Comparison of ENCODE assay signal across 26 mouse cellular contexts in genomic region chr2:108160865-108161264, GRCm38 (mm10).
"Had no signal": no experiment of that assay in that cellular context is flagged by ENCODE, and none has a peak within 500 bp of the region (broad histone marks: within the 10 kb centered on the region; RNA-seq: fewer than 3 reads in every experiment).

No protein-coding gene starts in this region.

- DNase-seq: gastrocnemius, adult 2 months; gastrocnemius, postnatal 10 days; gastrocnemius, postnatal 25 days; heart, adult 18-20 months; heart, postnatal 10 days; heart, postnatal 4 days; kidney, adult 11 months; kidney, adult 2 months; kidney, postnatal 10 days; kidney, postnatal 25 days; kidney, postnatal 4 days; liver; liver, embryonic 13.5 days had no signal

- H3K4me1 ChIP-seq: heart, embryonic 10.5 days; heart, embryonic 12.5 days; hindbrain, embryonic 10.5 days; hindbrain, embryonic 12.5 days; hindbrain, embryonic 15.5 days; limb, embryonic 10.5 days; limb, embryonic 12.5 days; liver, embryonic 13.5 days; liver, embryonic 15.5 days had no signal

- H3K27ac ChIP-seq: gastrocnemius, adult 2 months; heart, embryonic 10.5 days; hindbrain, embryonic 10.5 days; hindbrain, embryonic 12.5 days; hindbrain, embryonic 15.5 days; hindbrain, postnatal 0 days; layer of hippocampus, adult 2 months; left cerebral cortex, adult 2 months; limb, embryonic 10.5 days; limb, embryonic 12.5 days; liver, embryonic 13.5 days; liver, embryonic 15.5 days had no signal

- H3K9ac ChIP-seq: heart, embryonic 12.5 days; hindbrain, embryonic 12.5 days; hindbrain, embryonic 15.5 days; limb, embryonic 12.5 days; liver, embryonic 13.5 days; liver, embryonic 15.5 days had no signal

- H3K36me3 ChIP-seq: heart, embryonic 10.5 days; heart, embryonic 12.5 days; hindbrain, embryonic 10.5 days; hindbrain, embryonic 12.5 days; hindbrain, embryonic 15.5 days; limb, embryonic 10.5 days; limb, embryonic 12.5 days; liver, embryonic 13.5 days; liver, embryonic 15.5 days had no signal

- H3K4me3 ChIP-seq: gastrocnemius, adult 2 months; heart, embryonic 10.5 days; heart, embryonic 12.5 days; hindbrain, embryonic 10.5 days; hindbrain, embryonic 12.5 days; hindbrain, embryonic 15.5 days; layer of hippocampus, adult 2 months; left cerebral cortex, adult 2 months; limb, embryonic 10.5 days; limb, embryonic 12.5 days; liver, embryonic 13.5 days; liver, embryonic 15.5 days had no signal

- ATAC-seq: hindbrain, postnatal 0 days; intestine, embryonic 16.5 days had no signal

- H3K4me2 ChIP-seq: heart, embryonic 12.5 days; hindbrain, embryonic 12.5 days; hindbrain, embryonic 15.5 days; limb, embryonic 12.5 days; liver, embryonic 11.5 days; liver, embryonic 13.5 days; liver, embryonic 15.5 days had no signal

- H3K27me3 ChIP-seq: heart, embryonic 12.5 days; hindbrain, embryonic 12.5 days; hindbrain, embryonic 15.5 days; limb, embryonic 12.5 days; liver, embryonic 13.5 days; liver, embryonic 15.5 days had no signal

- H3K9me3 ChIP-seq: heart, embryonic 10.5 days; heart, embryonic 12.5 days; hindbrain, embryonic 10.5 days; hindbrain, embryonic 12.5 days; hindbrain, embryonic 15.5 days; limb, embryonic 10.5 days; limb, embryonic 12.5 days; liver, embryonic 13.5 days; liver, embryonic 15.5 days had no signal
